Mouse (Mus musculus): ENCODE results near the gene Aox4.

The Aox4 gene

GRCm38 (mm10) chr1:58301073-58301472 lies 90.9 kb downstream of the Aox4 start:
- no peak for DNase-seq (ENCODE audit: low read depth, low spot score)

- no peak for DNase-seq (ENCODE audit: low read depth, low spot score)
Measured at GRCm38 (mm10) chr1:58302015-58302414, 91.8 kb downstream of the Aox4 start.

GRCm38 (mm10) chr1:58303009-58303408 lies 92.8 kb downstream of the Aox4 start:
- DNase-seq (ENCODE audit: low read depth, low spot score): no peak

GRCm38 (mm10) chr1:58303726-58304125 lies 93.5 kb downstream of the Aox4 start:
- DNase-seq (ENCODE audit: low read depth, low spot score): peak; percentile 82

- peak; percentile 89 for DNase-seq (ENCODE audit: low read depth, low spot score)
Measured at GRCm38 (mm10) chr1:58304296-58304695, 94.1 kb downstream of the Aox4 start.

GRCm38 (mm10) chr1:58307181-58307580 lies 97.0 kb downstream of the Aox4 start:
- no peak for DNase-seq (ENCODE audit: low read depth, low spot score)

- DNase-seq (ENCODE audit: low read depth, low spot score): no peak
Measured at GRCm38 (mm10) chr1:58308594-58308993, 98.4 kb downstream of the Aox4 start.

GRCm38 (mm10) chr1:58309853-58310252 lies 99.7 kb downstream of the Aox4 start:
- no peak for DNase-seq (ENCODE audit: low read depth, low spot score)

GRCm38 (mm10) chr1:58311221-58311864 lies 101.1 kb downstream of the Aox4 start:
- DNase-seq (ENCODE audit: low read depth, low spot score): no peak

- no peak for DNase-seq (ENCODE audit: low read depth, low spot score)
Measured at GRCm38 (mm10) chr1:58313173-58313572, 103.0 kb downstream of the Aox4 start.

GRCm38 (mm10) chr1:58315532-58315931 lies 105.3 kb downstream of the Aox4 start:
- DNase-seq (ENCODE audit: low read depth, low spot score): no peak

All from 3T3-L1 (cell line).